Mouse (Mus musculus) CH12.LX (cell line): ENCODE measurements at regions not wholly inside any gene's neighbourhood (a gene's known extent, or its start where the extent isn't known, plus 50 kb on each side); places are given as distances from the start of the nearest gene placed in this dataset.

Source experiments
- CHD2 ChIP-seq: IDR thresholded peaks from 2 replicates; pipeline ENCODE4 v1.6.1; 2011; ENCODE audit warnings: low read length, improper control_type of control experiment
- CTCF ChIP-seq, 2 experiments: IDR thresholded peaks in 1 of 2; conservative IDR thresholded peaks in 1 of 2; 2 replicates each; pipeline ENCODE4 v1.5.1; 2011 to 2012; ENCODE audit warnings: low read depth in 2 of 2, low read length in 2 of 2, improper control_type of control experiment in 1 of 2, inconsistent platforms in 1 of 2, mild to moderate bottlenecking in 1 of 2, moderate library complexity in 1 of 2
- ELF1 ChIP-seq: IDR thresholded peaks from 2 replicates; pipeline ENCODE4 v1.6.1; 2014; ENCODE audit warnings: low read depth, mild to moderate bottlenecking, inconsistent platforms, low read length, improper control_type of control experiment
- EP300 ChIP-seq: IDR thresholded peaks from 2 replicates; pipeline ENCODE4 v1.6.1; 2011; ENCODE audit warnings: low read length, improper control_type of control experiment
- ETS1 ChIP-seq: conservative IDR thresholded peaks from 2 replicates; pipeline ENCODE4 v1.6.1; 2012; ENCODE audit warnings: low read depth, mild to moderate bottlenecking, inconsistent platforms, low read length, improper control_type of control experiment, moderate library complexity
- JUND ChIP-seq: conservative IDR thresholded peaks from 2 replicates; pipeline ENCODE4 v1.6.1; 2011; ENCODE audit warnings: low read depth, low read length, improper control_type of control experiment
- MAFK ChIP-seq: IDR thresholded peaks from 2 replicates; pipeline ENCODE4 v1.6.1; 2011; ENCODE audit warnings: low read length, improper control_type of control experiment; ENCODE audit not compliant: insufficient replicate concordance
- MAX ChIP-seq: IDR thresholded peaks from 2 replicates; pipeline ENCODE4 v1.6.1; 2011; ENCODE audit warnings: low read length, improper control_type of control experiment
- MAZ ChIP-seq: IDR thresholded peaks from 2 replicates; pipeline ENCODE4 v1.6.1; 2012; ENCODE audit warnings: low read depth, mild to moderate bottlenecking, inconsistent platforms, low read length, improper control_type of control experiment, moderate library complexity
- POLR2A ChIP-seq: IDR thresholded peaks from 2 replicates; pipeline ENCODE4 v1.6.1; 2011; ENCODE audit warnings: low read depth, mild to moderate bottlenecking, improper control_type of control experiment, low read length
- POLR2AphosphoS2 ChIP-seq: IDR thresholded peaks from 2 replicates; pipeline ENCODE4 v1.6.1; 2011; ENCODE audit warnings: low read depth, low read length, improper control_type of control experiment
- TCF12 ChIP-seq: IDR thresholded peaks from 2 replicates; pipeline ENCODE4 v1.6.1; 2014; ENCODE audit warnings: low read depth, mild to moderate bottlenecking, inconsistent platforms, low read length, improper control_type of control experiment
- ZNF384 ChIP-seq: IDR thresholded peaks from 2 replicates; pipeline ENCODE4 v1.6.1; 2012; ENCODE audit warnings: low read depth, low read length, improper control_type of control experiment, inconsistent platforms

DNA sequence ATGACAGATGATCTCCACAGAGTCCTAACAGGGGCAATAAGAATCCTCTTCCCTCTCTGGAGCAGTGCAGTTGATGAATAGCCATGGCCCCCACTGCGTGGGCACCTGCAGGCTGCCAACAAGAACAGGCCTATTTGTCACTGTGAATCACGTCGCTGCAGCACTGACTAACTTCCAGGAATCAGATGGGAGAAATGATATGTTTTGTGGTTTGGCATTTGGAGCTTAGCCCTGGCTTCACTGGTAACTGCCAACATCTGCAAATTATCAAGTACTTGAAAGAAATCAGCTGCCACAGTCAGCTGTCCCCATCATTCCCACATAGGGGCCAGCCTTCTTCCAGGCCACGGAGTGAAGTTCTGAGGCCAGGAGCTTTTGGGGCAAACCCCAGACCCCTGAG is 142.8 kb downstream of the Ets2 start:
- TF ChIP-seq POLR2A (no peak), EP300 (no peak), MAZ (no peak), CTCF (conservative IDR thresholded peaks at IDR 0.05 in 1 of 2, IDR thresholded peaks at IDR 0.05 in 1 of 2; ENCODE audit: low read depth in 2 of 2, low read length in 2 of 2) (no peak), ZNF384 (no peak), JUND (no peak), CHD2 (no peak), ELF1 (no peak), TCF12 (no peak), MAX (no peak), MAFK (no peak), ETS1 (no peak), POLR2AphosphoS2 (no peak)
